Mouse (Mus musculus): ENCODE measurements around the gene Grpr. TPM values are rescaled to one million over a fixed set of nuclear protein-coding genes. Genes with fewer than 3 reads are reported as not detected.
A peak's percentile ranks its signal among the peaks of the same experiment; 100 is the strongest.

The Grpr gene
- polyA plus RNA-seq (2014; fragmentation: Nextera tagmentation; extraction: Ambion mirVana) = 0.14 and 0.18 TPM in 2 replicates

- no peak within 1 kb of the TSS for H3K27ac ChIP-seq (replicated peaks; ENCODE audit: low read depth, low read length)
- H3K9ac ChIP-seq (replicated peaks; ENCODE audit: low read length) = no peak within 1 kb of the TSS
- no peak within 1 kb of the TSS for H3K4me3 ChIP-seq (ENCODE audit: low read depth, low read length)
- WGBS = 13% methylated on average over 7 of the region's 7 CpGs
- no peaks in the 10 kb centered on the region for H3K9me3 ChIP-seq (replicated peaks; ENCODE audit: control insufficient read depth, low read length)
- H3K4me1 ChIP-seq (ENCODE audit: control insufficient read depth, insufficient read depth, low read length) = no peaks in the 10 kb centered on the region
- H3K4me2 ChIP-seq (ENCODE audit: low read depth, low read length) = no peak within 1 kb of the TSS
- ATAC-seq (replicated peaks; ENCODE audit: insufficient number of reproducible peaks, low FRiP score, low TSS enrichment, low read depth) (peak; percentile 94), DNase-seq (ENCODE audit: low spot score) (peak; percentile 69)
- H3K27me3 ChIP-seq (ENCODE audit: control insufficient read depth, insufficient read depth, low read length) = no peaks in the 10 kb centered on the region; the same call in 1 of the 2 replicates
- H3K36me3 ChIP-seq (replicated peaks; ENCODE audit: control insufficient read depth, insufficient read depth, low read depth, low read length) = no peaks in the 10 kb centered on the region
These were observed at the start of gene Grpr for GRCm38 (mm10) chrX:163549666-163550065. Grpr (minus strand) TSS chrX:163549677.

GRCm38 (mm10) chrX:163560521-163560920 is 11.0 kb upstream of the Grpr start:
- no peaks in the 10 kb centered on the region for H3K9me3 ChIP-seq (replicated peaks; ENCODE audit: control insufficient read depth, low read length)
- H3K9ac ChIP-seq (replicated peaks; ENCODE audit: low read length) = no peak overlapping the region
- 87% methylated on average over 3 of the region's 3 CpGs for WGBS
- no peaks in the 10 kb centered on the region for H3K27me3 ChIP-seq (ENCODE audit: control insufficient read depth, insufficient read depth, low read length)
- no peaks in the 10 kb centered on the region for H3K4me1 ChIP-seq (ENCODE audit: control insufficient read depth, insufficient read depth, low read length)
- ATAC-seq (replicated peaks; ENCODE audit: insufficient number of reproducible peaks, low FRiP score, low TSS enrichment, low read depth) (no peak), DNase-seq (ENCODE audit: low spot score) (no peak)
- H3K36me3 ChIP-seq (replicated peaks; ENCODE audit: control insufficient read depth, insufficient read depth, low read depth, low read length) = no peaks in the 10 kb centered on the region
- H3K4me2 ChIP-seq (ENCODE audit: low read depth, low read length) = no peak overlapping the region
- H3K4me3 ChIP-seq (ENCODE audit: low read depth, low read length) = no peak overlapping the region
- H3K27ac ChIP-seq (replicated peaks; ENCODE audit: low read depth, low read length) = no peak overlapping the region

GRCm38 (mm10) chrX:163547042-163547441 is 2.4 kb downstream of the Grpr start:
- H3K27me3 ChIP-seq (ENCODE audit: control insufficient read depth, insufficient read depth, low read length) = no peaks in the 10 kb centered on the region; the same call in 1 of the 2 replicates
- no peak for ATAC-seq (replicated peaks; ENCODE audit: insufficient number of reproducible peaks, low FRiP score, low TSS enrichment, low read depth)
- no peak overlapping the region for H3K27ac ChIP-seq (replicated peaks; ENCODE audit: low read depth, low read length)

GRCm38 (mm10) chrX:163532836-163533235 is 16.6 kb downstream of the Grpr start:
- H3K4me2 ChIP-seq (ENCODE audit: low read depth, low read length) = no peak overlapping the region
- H3K4me1 ChIP-seq (ENCODE audit: control insufficient read depth, insufficient read depth, low read length) = no peaks in the 10 kb centered on the region
- H3K27ac ChIP-seq (replicated peaks; ENCODE audit: low read depth, low read length) = no peak overlapping the region
- ATAC-seq (replicated peaks; ENCODE audit: insufficient number of reproducible peaks, low FRiP score, low TSS enrichment, low read depth) (no peak), DNase-seq (ENCODE audit: low spot score) (no peak)
- no peaks in the 10 kb centered on the region for H3K36me3 ChIP-seq (replicated peaks; ENCODE audit: control insufficient read depth, insufficient read depth, low read depth, low read length)
- no peaks in the 10 kb centered on the region for H3K27me3 ChIP-seq (ENCODE audit: control insufficient read depth, insufficient read depth, low read length)
- no peaks in the 10 kb centered on the region for H3K9me3 ChIP-seq (replicated peaks; ENCODE audit: control insufficient read depth, low read length)
- no peak overlapping the region for H3K4me3 ChIP-seq (ENCODE audit: low read depth, low read length)
- no peak overlapping the region for H3K9ac ChIP-seq (replicated peaks; ENCODE audit: low read length)
- WGBS = 77% methylated on average over 2 of the region's 2 CpGs

More at GRCm38 (mm10) chrX:163547042-163547441, 2.4 kb downstream of the Grpr start:
- DNase-seq (ENCODE audit: low spot score) = no peak
- Histone ChIP-seq H3K36me3 (replicated peaks; ENCODE audit: control insufficient read depth, insufficient read depth, low read depth, low read length) (no peaks in the 10 kb centered on the region), H3K4me3 (ENCODE audit: low read depth, low read length) (no peak overlapping the region), H3K9ac (replicated peaks; ENCODE audit: low read length) (no peak overlapping the region), H3K9me3 (replicated peaks; ENCODE audit: control insufficient read depth, low read length) (no peaks in the 10 kb centered on the region), H3K4me2 (ENCODE audit: low read depth, low read length) (no peak overlapping the region), H3K4me1 (ENCODE audit: control insufficient read depth, insufficient read depth, low read length) (no peaks in the 10 kb centered on the region)
- WGBS = 88% methylated on average over 5 of the region's 5 CpGs

GRCm38 (mm10) chrX:163518963-163519541 is 30.4 kb downstream of the Grpr start:
- Histone ChIP-seq H3K4me2 (ENCODE audit: low read depth, low read length) (no peak overlapping the region), H3K4me3 (ENCODE audit: low read depth, low read length) (no peak overlapping the region), H3K9ac (replicated peaks; ENCODE audit: low read length) (no peak overlapping the region), H3K27ac (replicated peaks; ENCODE audit: low read depth, low read length) (no peak overlapping the region), H3K4me1 (ENCODE audit: control insufficient read depth, insufficient read depth, low read length) (no peaks in the 10 kb centered on the region), H3K36me3 (replicated peaks; ENCODE audit: control insufficient read depth, insufficient read depth, low read depth, low read length) (no peaks in the 10 kb centered on the region), H3K9me3 (replicated peaks; ENCODE audit: control insufficient read depth, low read length) (no peaks in the 10 kb centered on the region), H3K27me3 (ENCODE audit: control insufficient read depth, insufficient read depth, low read length) (no peaks in the 10 kb centered on the region)
- WGBS = 77% methylated on average over 4 of the region's 4 CpGs
- ATAC-seq (replicated peaks; ENCODE audit: insufficient number of reproducible peaks, low FRiP score, low TSS enrichment, low read depth) (no peak), DNase-seq (ENCODE audit: low spot score) (no peak)

- no peaks in the 10 kb centered on the region for H3K27me3 ChIP-seq (ENCODE audit: control insufficient read depth, insufficient read depth, low read length)
- WGBS = 52% methylated on average over 2 of the region's 2 CpGs
These were observed 37.7 kb downstream of the Grpr start for GRCm38 (mm10) chrX:163511766-163512165.

GRCm38 (mm10) chrX:163502088-163502487 is 47.4 kb downstream of the Grpr start:
- WGBS = 78% methylated on average over 3 of the region's 3 CpGs
- Histone ChIP-seq H3K36me3 (replicated peaks; ENCODE audit: control insufficient read depth, insufficient read depth, low read depth, low read length) (no peaks in the 10 kb centered on the region), H3K4me2 (ENCODE audit: low read depth, low read length) (no peak overlapping the region), H3K27me3 (ENCODE audit: control insufficient read depth, insufficient read depth, low read length) (no peaks in the 10 kb centered on the region), H3K9ac (replicated peaks; ENCODE audit: low read length) (no peak overlapping the region), H3K9me3 (replicated peaks; ENCODE audit: control insufficient read depth, low read length) (no peaks in the 10 kb centered on the region), H3K4me3 (ENCODE audit: low read depth, low read length) (no peak overlapping the region), H3K4me1 (ENCODE audit: control insufficient read depth, insufficient read depth, low read length) (no peaks in the 10 kb centered on the region), H3K27ac (replicated peaks; ENCODE audit: low read depth, low read length) (no peak overlapping the region)
- DNase-seq (ENCODE audit: low spot score) (no peak), ATAC-seq (replicated peaks; ENCODE audit: insufficient number of reproducible peaks, low FRiP score, low TSS enrichment, low read depth) (no peak)

More at GRCm38 (mm10) chrX:163511766-163512165, 37.7 kb downstream of the Grpr start:
- Histone ChIP-seq H3K4me1 (ENCODE audit: control insufficient read depth, insufficient read depth, low read length) (no peaks in the 10 kb centered on the region), H3K9me3 (replicated peaks; ENCODE audit: control insufficient read depth, low read length) (no peaks in the 10 kb centered on the region), H3K27ac (replicated peaks; ENCODE audit: low read depth, low read length) (no peak overlapping the region), H3K4me2 (ENCODE audit: low read depth, low read length) (no peak overlapping the region), H3K36me3 (replicated peaks; ENCODE audit: control insufficient read depth, insufficient read depth, low read depth, low read length) (no peaks in the 10 kb centered on the region), H3K4me3 (ENCODE audit: low read depth, low read length) (no peak overlapping the region), H3K9ac (replicated peaks; ENCODE audit: low read length) (no peak overlapping the region)
- ATAC-seq (replicated peaks; ENCODE audit: insufficient number of reproducible peaks, low FRiP score, low TSS enrichment, low read depth) (no peak), DNase-seq (ENCODE audit: low spot score) (no peak)
